ENCODE assay signal across 8 mouse cellular contexts in genomic region chr5:124908860-124909259, GRCm38 (mm10). TPM values are rescaled to one million over a fixed set of nuclear protein-coding genes. Genes with fewer than 3 reads are reported as not detected.
DNase-seq lines count a peak whose midpoint lies in the region; ATAC-seq and TF ChIP-seq lines count a peak whose summit lies in the region.

No protein-coding gene starts in this region.

- no peak overlapping the region for H3K27ac ChIP-seq in bone marrow, adult 2 months (ENCODE audit: control insufficient read depth, insufficient read depth, low read depth, low read length, poor library complexity)
- H3K27ac ChIP-seq in embryonic fibroblast, embryonic 13.5 days (ENCODE audit: insufficient read depth, low read length), result no peak overlapping the region
- no peak overlapping the region for H3K27ac ChIP-seq in heart, embryonic 12.5 days (ENCODE audit: poor library complexity, severe bottlenecking)
- no peak overlapping the region for H3K27ac ChIP-seq in kidney, embryonic 16.5 days (ENCODE audit: low read length)
- H3K27ac ChIP-seq in liver, adult 2 months (replicated peaks; ENCODE audit: insufficient read depth, low read depth, low read length), result no peak overlapping the region
- no peak overlapping the region for H3K27ac ChIP-seq in neural tube, embryonic 12.5 days
- no peak overlapping the region for H3K27ac ChIP-seq in stomach, postnatal 0 days (replicated peaks)

- H3K27me3 ChIP-seq in heart, embryonic 12.5 days (replicated peaks), result peaks cover 7% of the 10 kb centered on the region; the same call in 1 of the 2 replicates
- no peaks in the 10 kb centered on the region for H3K27me3 ChIP-seq in kidney, embryonic 16.5 days (ENCODE audit: insufficient read depth, low read length)
- no peaks in the 10 kb centered on the region for H3K27me3 ChIP-seq in liver, adult 2 months (ENCODE audit: control insufficient read depth, insufficient read depth, low read length)
- no peaks in the 10 kb centered on the region for H3K27me3 ChIP-seq in neural tube, embryonic 12.5 days (replicated peaks)
- H3K27me3 ChIP-seq in stomach, postnatal 0 days (ENCODE audit: control insufficient read depth, insufficient read depth, low read length), result no peaks in the 10 kb centered on the region

- H3K4me2 ChIP-seq in heart, embryonic 12.5 days, result no peak overlapping the region
- no peak overlapping the region for H3K4me2 ChIP-seq in kidney, embryonic 16.5 days (replicated peaks; ENCODE audit: low read depth, low read length)
- no peak overlapping the region for H3K4me2 ChIP-seq in neural tube, embryonic 12.5 days (replicated peaks)
- no peak overlapping the region for H3K4me2 ChIP-seq in stomach, postnatal 0 days (replicated peaks; ENCODE audit: low read depth)

- WGBS in bone marrow, adult 2 months, result 32% methylated on average over 5 of the region's 5 CpGs
- 17% methylated on average over 5 of the region's 5 CpGs for WGBS in heart, embryonic 12.5 days
- 22% methylated on average over 5 of the region's 5 CpGs for WGBS in kidney, embryonic 16.5 days
- WGBS in liver, adult 2 months, result 43% methylated on average over 5 of the region's 5 CpGs
- WGBS in neural tube, embryonic 12.5 days, result 25% methylated on average over 5 of the region's 5 CpGs
- 15% methylated on average over 5 of the region's 5 CpGs for WGBS in stomach, postnatal 0 days

- H3K4me1 ChIP-seq in bone marrow, adult 2 months (ENCODE audit: control insufficient read depth, insufficient read depth, low read length), result no peaks in the 10 kb centered on the region
- H3K4me1 ChIP-seq in embryonic fibroblast, embryonic 13.5 days (ENCODE audit: control insufficient read depth, insufficient read depth, low read length), result no peaks in the 10 kb centered on the region
- peaks cover 7% of the 10 kb centered on the region; the same call in 1 of the 2 replicates for H3K4me1 ChIP-seq in heart, embryonic 12.5 days (replicated peaks)
- no peaks in the 10 kb centered on the region for H3K4me1 ChIP-seq in kidney, embryonic 16.5 days (ENCODE audit: insufficient read depth, low read length)
- H3K4me1 ChIP-seq in liver, adult 2 months (ENCODE audit: control insufficient read depth, insufficient read depth, low read length), result no peaks in the 10 kb centered on the region
- H3K4me1 ChIP-seq in neural tube, embryonic 12.5 days, result peaks cover 6% of the 10 kb centered on the region
- no peaks in the 10 kb centered on the region for H3K4me1 ChIP-seq in stomach, postnatal 0 days (replicated peaks; ENCODE audit: control insufficient read depth, insufficient read depth)

- H3K9me3 ChIP-seq in heart, embryonic 12.5 days (replicated peaks), result no peaks in the 10 kb centered on the region
- H3K9me3 ChIP-seq in kidney, embryonic 16.5 days (ENCODE audit: low read length), result no peaks in the 10 kb centered on the region
- no peaks in the 10 kb centered on the region for H3K9me3 ChIP-seq in neural tube, embryonic 12.5 days
- H3K9me3 ChIP-seq in stomach, postnatal 0 days (ENCODE audit: control insufficient read depth, low read length), result no peaks in the 10 kb centered on the region

- TF ChIP-seq CTCF in bone marrow, adult 2 months (IDR thresholded peaks at IDR 0.05; ENCODE audit: control insufficient read depth, insufficient read depth, low read length), result peak; percentile 84
- peak; percentile 92 for TF ChIP-seq CTCF in embryonic fibroblast, embryonic 13.5 days (IDR thresholded peaks at IDR 0.05; ENCODE audit: borderline replicate concordance, insufficient read depth, low read length)
- TF ChIP-seq CTCF in liver, adult 2 months (IDR thresholded peaks at IDR 0.05; ENCODE audit: low read depth, low read length), result peak; percentile 89
- TF ChIP-seq CTCF in stomach, postnatal 0 days (IDR thresholded peaks at IDR 0.05; ENCODE audit: low read depth), result peak; percentile 98

- no peak overlapping the region for H3K9ac ChIP-seq in heart, embryonic 12.5 days
- no peak overlapping the region for H3K9ac ChIP-seq in kidney, embryonic 16.5 days (replicated peaks; ENCODE audit: low read length)
- no peak overlapping the region for H3K9ac ChIP-seq in liver, adult 2 months (ENCODE audit: low read depth, low read length)
- H3K9ac ChIP-seq in neural tube, embryonic 12.5 days, result no peak overlapping the region
- no peak overlapping the region for H3K9ac ChIP-seq in stomach, postnatal 0 days (ENCODE audit: low read length)

- DNase-seq in CD4-positive, CD25-positive, alpha-beta regulatory T cell, adult 2 months (ENCODE audit: low read depth, low spot score), result peak; percentile 84
- peak; percentile 14 for DNase-seq in liver, adult 2 months (ENCODE audit: extremely low read depth, low read depth, low spot score)
- DNase-seq in stomach, postnatal 0 days (ENCODE audit: low spot score), result peak; percentile 87

- peak; percentile 64; the same call in 1 of the 2 replicates for ATAC-seq in heart, embryonic 12.5 days (ENCODE audit: insufficient number of reproducible peaks, low FRiP score)
- peak; percentile 62 for ATAC-seq in kidney, embryonic 16.5 days (ENCODE audit: low FRiP score, low TSS enrichment)
- 0 out of 2 replicates have a peak, but pooled peaks have one; percentile 50 for ATAC-seq in neural tube, embryonic 12.5 days (ENCODE audit: low FRiP score, low read depth)
- peak; percentile 82 for ATAC-seq in stomach, postnatal 0 days (ENCODE audit: low FRiP score, low TSS enrichment)

- H3K4me3 ChIP-seq in bone marrow, adult 2 months (replicated peaks; ENCODE audit: control insufficient read depth, low read depth, low read length), result no peak overlapping the region
- no peak overlapping the region for H3K4me3 ChIP-seq in embryonic fibroblast, embryonic 13.5 days (ENCODE audit: insufficient read depth, low read length)
- no peak overlapping the region for H3K4me3 ChIP-seq in heart, embryonic 12.5 days
- H3K4me3 ChIP-seq in kidney, embryonic 16.5 days (ENCODE audit: low read length), result no peak overlapping the region
- H3K4me3 ChIP-seq in liver, adult 2 months (ENCODE audit: insufficient read depth, low read depth, low read length), result no peak overlapping the region
- H3K4me3 ChIP-seq in neural tube, embryonic 12.5 days, result no peak overlapping the region
- no peak overlapping the region for H3K4me3 ChIP-seq in stomach, postnatal 0 days (ENCODE audit: low read depth, low read length)

- no peak for TF ChIP-seq POLR2A in bone marrow, adult 2 months (IDR thresholded peaks at IDR 0.05; ENCODE audit: borderline replicate concordance, control insufficient read depth, low read depth, low read length)
- no peak for TF ChIP-seq POLR2A in embryonic fibroblast, embryonic 13.5 days (IDR thresholded peaks at IDR 0.05; ENCODE audit: low read depth, low read length)
- no peak for TF ChIP-seq POLR2A in liver, adult 2 months (IDR thresholded peaks at IDR 0.05; ENCODE audit: extremely low read depth, insufficient read depth, low read length)

- H3K36me3 ChIP-seq in heart, embryonic 12.5 days, result no peaks in the 10 kb centered on the region
- H3K36me3 ChIP-seq in kidney, embryonic 16.5 days (ENCODE audit: insufficient read depth, low read length), result no peaks in the 10 kb centered on the region
- no peaks in the 10 kb centered on the region for H3K36me3 ChIP-seq in liver, adult 2 months (ENCODE audit: control insufficient read depth, insufficient read depth, low read length)
- H3K36me3 ChIP-seq in neural tube, embryonic 12.5 days, result no peaks in the 10 kb centered on the region
- H3K36me3 ChIP-seq in stomach, postnatal 0 days (ENCODE audit: control insufficient read depth, insufficient read depth, low read length), result no peaks in the 10 kb centered on the region

- no peak for TF ChIP-seq EP300 in stomach, postnatal 0 days (optimal IDR thresholded peaks at IDR 0.05)

- H3K79me2 ChIP-seq in liver, adult 2 months (ENCODE audit: control insufficient read depth, insufficient read depth, low read length), result no peaks in the 10 kb centered on the region

RNA-seq across cellular contexts. Expression of gene Zfp664, which starts 46.4 kb away (rescaled TPM):
- polyA plus RNA-seq in bone marrow, adult 2 months (2011; ENCODE audit: insufficient read depth, insufficient read length, low replicate concordance, missing spikeins), result 10.8 and 12.2 TPM in 2 replicates
- 43.0 and 54.0 TPM in 2 replicates for polyA plus RNA-seq in embryonic fibroblast, embryonic 13.5 days (2011; ENCODE audit: insufficient read length, low read depth, missing spikeins)
- 55.4 and 62.2 TPM in 2 replicates for polyA plus RNA-seq in heart, embryonic 12.5 days (2016; fragmentation: Nextera tagmentation; extraction: Ambion mirVana)
- 110 and 118 TPM in 2 replicates for polyA plus RNA-seq in kidney, embryonic 16.5 days (2015; fragmentation: Nextera tagmentation; extraction: Ambion mirVana)
- total RNA-seq in liver, adult 2 months (2014; rRNA removed), result 12.2 and 14.2 TPM in 2 replicates
- 5.3 and 6.1 TPM in 2 replicates for polyA plus RNA-seq in liver, adult 2 months (2012; rRNA removed)
- 138 and 160 TPM in 2 replicates for polyA plus RNA-seq in neural tube, embryonic 12.5 days (2016; fragmentation: Nextera tagmentation; extraction: Ambion mirVana)
- 39.7 and 41.5 TPM in 2 replicates for polyA plus RNA-seq in stomach, postnatal 0 days (2015; fragmentation: Nextera tagmentation; extraction: Ambion mirVana)

RNA-seq across cellular contexts. Expression of gene Ccdc92, which starts 46.6 kb away (rescaled TPM):
- polyA plus RNA-seq in bone marrow, adult 2 months (2011; ENCODE audit: insufficient read depth, insufficient read length, low replicate concordance, missing spikeins), result 2.8 and 2.9 TPM in 2 replicates
- 1.5 and 2.6 TPM in 2 replicates for polyA plus RNA-seq in embryonic fibroblast, embryonic 13.5 days (2011; ENCODE audit: insufficient read length, low read depth, missing spikeins)
- polyA plus RNA-seq in heart, embryonic 12.5 days (2016; fragmentation: Nextera tagmentation; extraction: Ambion mirVana), result 4.4 and 5.1 TPM in 2 replicates
- 8.8 and 9.3 TPM in 2 replicates for polyA plus RNA-seq in kidney, embryonic 16.5 days (2015; fragmentation: Nextera tagmentation; extraction: Ambion mirVana)
- 0.13 TPM in 1 of 2 replicates, not detected in the other for total RNA-seq in liver, adult 2 months (2014; rRNA removed)
- 0.16 and 0.29 TPM in 2 replicates for polyA plus RNA-seq in liver, adult 2 months (2012; rRNA removed)
- 36.4 and 42.2 TPM in 2 replicates for polyA plus RNA-seq in neural tube, embryonic 12.5 days (2016; fragmentation: Nextera tagmentation; extraction: Ambion mirVana)
- polyA plus RNA-seq in stomach, postnatal 0 days (2015; fragmentation: Nextera tagmentation; extraction: Ambion mirVana), result 3.9 and 4.1 TPM in 2 replicates

Comparison
In these comparisons a context has a peak if more than half of its experiments do, and no peak if none do; other contexts are left out.
1. DNase-seq: peak in every context shown above with its lines; median percentile 87 in stomach, postnatal 0 days; 84 in CD4-positive, CD25-positive, alpha-beta regulatory T cell, adult 2 months; 14 in liver, adult 2 months.